Mouse (Mus musculus): Measurements from ENCODE around the gene Ssbp4.

GRCm38 (mm10) chr8:70617985-70618384 is 9.3 kb upstream of the Ssbp4 start:
- TF ChIP-seq POLR2AphosphoS2 (IDR thresholded peaks at IDR 0.05; ENCODE audit: insufficient read length, low read depth), result no peak
- no peak for TF ChIP-seq USF1 (IDR thresholded peaks at IDR 0.05; ENCODE audit: low read depth)
- TF ChIP-seq POLR2A (IDR thresholded peaks at IDR 0.05; ENCODE audit: insufficient read length, low read depth), result no peak
- TF ChIP-seq SRF (IDR thresholded peaks at IDR 0.05; ENCODE audit: control insufficient read depth, insufficient read length, low read depth), result no peak
- no peak for TF ChIP-seq MYOD1 (IDR thresholded peaks at IDR 0.05; ENCODE audit: control insufficient read depth in 1 of 3, insufficient read length in 2 of 3, low read depth in 2 of 3)
- no peak for TF ChIP-seq MYOG (IDR thresholded peaks at IDR 0.05; ENCODE audit: control insufficient read depth in 1 of 3, insufficient read depth in 1 of 3, insufficient read length in 2 of 3, low read depth in 2 of 3)
- no peak for TF ChIP-seq MAX (IDR thresholded peaks at IDR 0.05; ENCODE audit: low read depth)
- no peak for TF ChIP-seq CEBPB (IDR thresholded peaks at IDR 0.05; ENCODE audit: insufficient read depth, poor library complexity, severe bottlenecking)
- no peak for TF ChIP-seq E2F4 (IDR thresholded peaks at IDR 0.05; ENCODE audit: insufficient read depth)
- TF ChIP-seq TCF12 (IDR thresholded peaks at IDR 0.05; ENCODE audit: insufficient read depth, poor library complexity, severe bottlenecking), result no peak

Measured in myocyte (in vitro differentiated cells).